Comparison of ENCODE assay signal across 15 mouse cellular contexts in genomic region chr6:21767787-21768221, GRCm38 (mm10).
DNase-seq lines count a peak whose midpoint lies in the region; ATAC-seq and TF ChIP-seq lines count a peak whose summit lies in the region.
"Had no signal": no experiment of that assay in that cellular context is flagged by ENCODE, and none has a peak within 500 bp of the region (broad histone marks: within the 10 kb centered on the region; RNA-seq: fewer than 3 reads in every experiment).

No protein-coding gene starts in this region.

- no peak for ATAC-seq in kidney, postnatal 0 days (replicated peaks; ENCODE audit: low FRiP score, low read depth)
- ATAC-seq in hindbrain, embryonic 14.5 days (ENCODE audit: low FRiP score) = peak; percentile 68; the same call in 1 of the 2 replicates
- no peak for ATAC-seq in liver, embryonic 12.5 days

- TF ChIP-seq CTCF in kidney, postnatal 0 days (IDR thresholded peaks at IDR 0.05; ENCODE audit: low read depth) = no peak

- no peak overlapping the region for H3K9ac ChIP-seq in kidney, postnatal 0 days (ENCODE audit: low read depth, low read length)
- H3K9ac ChIP-seq in hindbrain, embryonic 14.5 days = no peak overlapping the region
- no peak overlapping the region for H3K9ac ChIP-seq in liver, embryonic 12.5 days
- H3K9ac ChIP-seq: limb, embryonic 12.5 days had no signal

- H3K9me3 ChIP-seq in kidney, postnatal 0 days (replicated peaks; ENCODE audit: low read length) = no peaks in the 10 kb centered on the region
- no peaks in the 10 kb centered on the region for H3K9me3 ChIP-seq in hindbrain, embryonic 14.5 days (ENCODE audit: control insufficient read depth, low read length)
- H3K9me3 ChIP-seq in liver, embryonic 12.5 days (replicated peaks) = no peaks in the 10 kb centered on the region
- H3K9me3 ChIP-seq: limb, embryonic 12.5 days had no signal

- H3K27me3 ChIP-seq in kidney, postnatal 0 days (ENCODE audit: insufficient read depth, low read length) = no peaks in the 10 kb centered on the region
- H3K27me3 ChIP-seq in hindbrain, embryonic 14.5 days (ENCODE audit: control insufficient read depth, insufficient read depth, low read length) = no peaks in the 10 kb centered on the region
- no peaks in the 10 kb centered on the region for H3K27me3 ChIP-seq in liver, embryonic 12.5 days (replicated peaks)
- H3K27me3 ChIP-seq: limb, embryonic 12.5 days had no signal

- no peak overlapping the region for H3K27ac ChIP-seq in kidney, postnatal 0 days
- H3K27ac ChIP-seq in hindbrain, embryonic 14.5 days = no peak overlapping the region
- H3K27ac ChIP-seq in liver, embryonic 12.5 days = no peak overlapping the region

- DNase-seq in cerebellum, postnatal 10 days = peak; percentile 25 to 26
- DNase-seq in cerebellum, adult 18-20 months = no peak
- DNase-seq in kidney, postnatal 0 days (ENCODE audit: low spot score) = peak; percentile 73
- no peak for DNase-seq in kidney, postnatal 25 days
- peak; percentile 19 for DNase-seq in lung, postnatal 10 days
- DNase-seq in lung, postnatal 14 days = no peak
- peak; percentile 44 for DNase-seq in hindbrain, embryonic 14.5 days (ENCODE audit: low spot score)
- DNase-seq: adrenal gland, adult 2 months; gastrocnemius, adult 2 months; heart, postnatal 36 days; lung, adult 18-20 months; right cerebral cortex, postnatal 4 days; thymus, postnatal 14 days had no signal

- no peaks in the 10 kb centered on the region for H3K4me1 ChIP-seq in kidney, postnatal 0 days (replicated peaks; ENCODE audit: insufficient read depth, low read length)
- no peaks in the 10 kb centered on the region for H3K4me1 ChIP-seq in hindbrain, embryonic 14.5 days (replicated peaks; ENCODE audit: control insufficient read depth, insufficient read depth, low read length)
- no peaks in the 10 kb centered on the region for H3K4me1 ChIP-seq in liver, embryonic 12.5 days

- WGBS in kidney, postnatal 0 days = 63% methylated on average over 12 of the region's 12 CpGs
- WGBS in hindbrain, embryonic 14.5 days = 53% methylated on average over 12 of the region's 12 CpGs
- WGBS in liver, embryonic 12.5 days (ENCODE audit: insufficient replicate concordance) = 78% methylated on average over 12 of the region's 12 CpGs

- H3K4me3 ChIP-seq in kidney, postnatal 0 days (replicated peaks; ENCODE audit: low read depth, low read length) = no peak overlapping the region
- H3K4me3 ChIP-seq in hindbrain, embryonic 14.5 days (replicated peaks; ENCODE audit: low read length) = no peak overlapping the region
- no peak overlapping the region for H3K4me3 ChIP-seq in liver, embryonic 12.5 days
- H3K4me3 ChIP-seq: gastrocnemius, adult 2 months; limb, embryonic 12.5 days had no signal

- no peak overlapping the region for H3K4me2 ChIP-seq in kidney, postnatal 0 days (ENCODE audit: low read length)
- H3K4me2 ChIP-seq in hindbrain, embryonic 14.5 days (replicated peaks) = peak overlapping the region; percentile 29
- no peak overlapping the region for H3K4me2 ChIP-seq in liver, embryonic 12.5 days
- H3K4me2 ChIP-seq: limb, embryonic 12.5 days had no signal

- H3K36me3 ChIP-seq in kidney, postnatal 0 days (ENCODE audit: insufficient read depth, low read length) = peaks cover 3% of the 10 kb centered on the region; the same call in 1 of the 2 replicates
- H3K36me3 ChIP-seq in hindbrain, embryonic 14.5 days (replicated peaks; ENCODE audit: control insufficient read depth, insufficient read depth) = peaks cover 7% of the 10 kb centered on the region
- peaks cover 6% of the 10 kb centered on the region for H3K36me3 ChIP-seq in liver, embryonic 12.5 days
- H3K36me3 ChIP-seq: limb, embryonic 12.5 days had no signal

Comparison
In these comparisons a context has a peak if more than half of its experiments do, and no peak if none do; other contexts are left out.
1. DNase-seq: peak in cerebellum, postnatal 10 days (2 of 2), kidney, postnatal 0 days (single experiment), lung, postnatal 10 days (single experiment) and hindbrain, embryonic 14.5 days (single experiment); none in cerebellum, adult 18-20 months (0 of 2), kidney, postnatal 25 days (0 of 2) and lung, postnatal 14 days (single experiment).